Mouse (Mus musculus): Measurements from ENCODE around the gene Rxra.

GRCm38 (mm10) chr2:27626604-27627003, 49.6 kb upstream of the Rxra start:
- TF ChIP-seq CTCF (IDR thresholded peaks at IDR 0.05; ENCODE audit: low read depth) (no peak), EP300 (IDR thresholded peaks at IDR 0.05; ENCODE audit: low read depth) (peak; percentile 77)
